Mouse (Mus musculus): ENCODE data around the gene Prg2.
A peak's percentile ranks its signal among the peaks of the same experiment; 100 is the strongest.

Prg2 gene

GRCm38 (mm10) chr2:84980188-84980587 lies at the start of gene Prg2:
TSS of gene Prg2 (plus strand) at chr2:84980461.
- no peak for DNase-seq (ENCODE audit: low spot score in 2 of 2)

DNA sequence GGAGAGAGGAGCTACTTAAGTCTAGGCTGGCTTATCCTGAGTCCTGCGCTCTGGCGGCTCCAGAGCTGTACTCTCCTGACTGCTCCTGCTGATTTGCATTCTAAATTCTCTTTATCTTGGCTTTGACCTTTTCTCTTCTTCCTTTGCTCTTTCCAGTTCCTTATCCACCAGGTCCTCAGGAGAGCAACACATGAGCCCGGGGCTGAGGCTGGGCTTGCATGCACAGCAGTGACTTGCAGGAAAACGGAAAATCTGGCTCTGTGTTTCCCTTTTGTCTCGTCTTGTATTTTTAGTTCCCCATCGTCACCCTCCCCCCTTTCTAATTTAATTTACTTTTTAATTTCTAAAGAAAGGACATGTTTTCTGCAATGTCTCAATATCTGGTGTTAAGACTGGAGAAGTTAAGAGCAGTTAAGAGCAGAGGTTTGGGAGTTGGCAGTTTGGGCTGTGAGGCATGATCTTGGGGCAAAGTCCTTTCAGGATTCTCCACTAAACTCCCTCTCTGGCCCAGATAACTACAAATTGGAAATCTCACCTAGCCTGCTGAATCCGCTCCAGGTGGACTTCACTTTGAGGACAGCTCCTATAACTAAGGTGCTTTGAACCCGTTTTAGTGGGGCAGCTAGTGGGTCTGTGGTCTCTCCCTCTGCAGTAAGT lies 46.1 kb upstream of the Prg2 start:
- DNase-seq (ENCODE audit: low spot score in 2 of 2), result no peak

DNA sequence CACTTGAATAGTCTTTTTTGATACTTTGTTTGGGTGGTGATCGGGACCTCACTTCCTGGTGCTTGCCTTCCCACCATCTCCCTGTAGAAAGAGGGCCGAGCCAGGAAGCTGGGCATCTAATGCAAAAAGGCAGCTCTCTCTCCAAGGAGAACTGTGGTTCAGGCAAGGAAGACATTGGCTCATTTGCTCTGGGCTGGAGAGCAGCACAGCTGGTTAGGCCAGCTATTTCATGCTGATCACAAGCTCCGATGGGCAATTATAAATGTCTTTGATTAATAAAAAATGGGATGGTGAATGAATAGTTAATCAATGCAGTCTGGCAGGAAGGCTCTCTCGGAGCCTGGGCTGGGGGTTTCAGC lies 45.6 kb upstream of the Prg2 start:
- DNase-seq (ENCODE audit: low spot score in 2 of 2), result no peak

- no peak for DNase-seq (ENCODE audit: low spot score in 2 of 2)
Measured at GRCm38 (mm10) chr2:84935065-84935464, 45.2 kb upstream of the Prg2 start.

DNA sequence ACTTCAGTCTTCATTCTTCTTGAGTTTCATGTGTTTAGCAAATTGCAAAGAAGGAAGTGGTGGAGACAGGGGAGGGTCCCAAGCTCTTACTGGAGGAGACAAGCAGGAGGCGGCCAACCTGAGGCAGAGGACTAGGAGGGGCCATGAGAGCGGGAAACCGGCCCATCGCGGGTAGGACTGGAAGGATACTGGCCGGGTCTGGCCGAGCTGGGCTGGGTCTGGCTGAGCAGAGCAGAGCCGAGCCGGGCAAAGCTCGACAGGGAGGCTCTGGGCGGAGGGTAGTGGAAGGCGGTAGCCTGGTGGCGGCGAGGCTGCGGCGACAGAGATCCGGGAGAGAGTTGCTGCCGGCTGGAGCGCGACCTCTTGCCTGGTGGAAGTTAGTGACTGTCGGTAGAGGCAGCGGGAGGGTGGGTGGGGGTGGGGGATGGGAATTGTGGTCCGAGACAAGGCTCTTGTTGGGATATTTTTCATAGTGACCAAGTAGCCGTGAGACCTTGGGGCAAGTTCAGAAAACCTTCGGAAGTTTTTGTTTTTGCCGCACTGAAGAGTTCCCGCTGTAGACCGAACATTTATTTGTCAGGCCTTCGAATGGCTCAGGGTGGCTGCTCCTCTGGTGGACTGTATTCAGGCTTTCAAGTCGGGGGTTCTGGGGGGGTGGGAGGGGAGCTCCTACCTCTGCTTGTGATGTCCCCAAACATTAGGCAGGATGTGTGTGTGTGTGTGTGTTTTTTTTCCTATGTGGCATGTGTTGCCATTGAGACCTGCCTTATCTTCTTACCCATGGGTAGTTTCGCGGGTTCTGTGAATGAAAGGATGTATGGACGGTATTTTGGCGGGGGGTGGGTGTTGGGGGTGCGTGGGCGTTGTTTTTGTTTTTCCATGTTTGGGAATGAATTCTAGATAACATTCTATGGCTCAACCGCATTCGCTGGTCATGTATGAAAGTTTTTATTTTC lies 43.5 kb upstream of the Prg2 start, which contains the start of gene Slc43a3:
Gene Slc43a3 (plus strand): TSS at position 106 of the 956 bp plus-strand sequence.
- peak; percentile 79 to 80 for DNase-seq (ENCODE audit: low spot score in 2 of 2)

- no peak for DNase-seq (ENCODE audit: low spot score in 2 of 2)
Measured at GRCm38 (mm10) chr2:84937491-84938150, 42.6 kb upstream of the Prg2 start.

- no peak for DNase-seq (ENCODE audit: low spot score in 2 of 2)
Measured at GRCm38 (mm10) chr2:84938249-84938946, 41.9 kb upstream of the Prg2 start.

GRCm38 (mm10) chr2:84939306-84939705 lies 41.0 kb upstream of the Prg2 start:
- DNase-seq (ENCODE audit: low spot score in 2 of 2), result no peak

DNA sequence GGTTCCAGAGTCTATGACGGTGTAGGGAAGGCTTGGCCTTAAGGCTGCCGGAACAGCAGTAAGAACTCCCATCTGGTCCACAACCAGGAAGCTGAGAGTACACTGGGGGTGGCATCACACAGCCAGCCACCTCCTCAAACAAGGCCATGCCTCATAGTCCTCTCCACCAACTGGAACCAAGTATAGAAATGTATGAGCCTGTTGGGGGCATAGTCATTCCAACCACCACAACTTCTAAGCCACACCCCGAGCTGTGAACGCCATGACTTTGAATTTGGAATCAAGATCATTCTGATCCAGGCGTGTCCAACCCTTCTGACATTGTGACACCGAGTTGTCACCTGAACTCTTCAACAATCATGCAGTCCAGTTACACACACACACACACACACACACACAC lies 40.5 kb upstream of the Prg2 start:
- DNase-seq (ENCODE audit: low spot score in 2 of 2), result no peak

DNA sequence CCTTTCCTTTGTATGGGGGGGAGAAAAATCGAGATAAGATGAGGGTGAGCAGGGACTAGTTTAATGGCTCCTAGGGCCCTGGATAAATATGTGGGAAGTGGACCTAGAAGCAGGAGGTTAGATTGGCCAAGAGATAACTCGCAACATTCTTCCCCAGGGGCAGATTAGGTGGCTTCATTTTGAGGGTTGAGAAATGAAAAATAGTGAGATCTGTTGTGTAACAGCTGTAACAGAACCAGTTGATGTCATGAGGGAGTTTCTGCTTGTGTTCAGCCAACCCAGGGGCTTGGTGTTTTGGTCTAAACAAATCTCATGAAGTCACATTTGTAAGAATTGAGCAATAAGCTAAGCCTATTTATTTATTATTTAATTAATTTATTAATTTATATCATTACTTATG lies 38.9 kb upstream of the Prg2 start:
- no peak for DNase-seq (ENCODE audit: low spot score in 2 of 2)

DNA sequence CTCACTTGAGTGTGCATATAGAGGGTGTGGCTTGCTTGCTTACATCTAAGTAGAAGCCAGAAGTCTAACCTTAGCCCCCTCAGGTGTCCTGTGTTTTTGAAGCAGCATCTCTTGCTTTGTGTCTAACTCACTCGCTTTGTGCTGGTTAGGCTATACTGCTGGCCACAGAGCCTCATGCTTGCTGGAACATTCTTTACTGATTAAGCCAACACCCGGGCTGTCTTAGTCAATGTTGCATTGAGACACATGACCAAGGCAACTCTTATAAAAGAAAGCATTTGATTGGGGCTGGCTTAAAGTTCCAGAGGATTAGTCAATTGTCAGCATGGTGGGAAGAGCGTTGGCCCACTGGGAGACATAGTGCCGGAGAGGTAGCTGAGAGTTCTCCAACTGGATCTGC lies 38.5 kb upstream of the Prg2 start:
- DNase-seq (ENCODE audit: low spot score in 2 of 2), result no peak

DNA sequence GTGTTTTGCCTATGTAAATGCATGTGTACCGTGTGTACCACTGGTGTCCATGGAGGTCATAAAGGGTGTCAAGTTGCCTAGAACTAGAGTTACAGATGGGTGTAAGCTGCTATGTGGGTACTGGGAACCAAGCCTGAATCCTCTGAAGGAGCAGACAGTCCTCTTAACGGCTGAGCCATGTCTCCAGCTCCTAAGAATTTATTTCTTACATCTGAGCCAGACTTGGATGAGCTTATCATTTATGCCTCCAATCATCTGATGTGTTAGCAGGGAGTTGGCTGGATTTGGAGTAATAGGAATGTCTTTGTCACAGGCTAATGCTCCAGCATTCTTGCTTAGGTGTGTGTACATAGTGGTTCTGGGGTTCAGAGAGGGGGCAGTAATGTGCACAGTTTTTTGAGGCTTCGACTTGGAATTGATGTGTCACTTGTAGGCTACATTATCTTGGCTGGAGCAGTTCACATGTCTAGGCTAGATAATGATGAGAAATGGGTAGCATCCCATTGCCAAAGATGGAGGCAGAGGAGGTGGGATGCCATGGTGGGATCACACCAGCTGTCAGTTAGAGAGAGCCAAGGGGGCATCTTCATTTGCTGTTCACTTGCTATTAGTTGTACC lies 33.0 kb upstream of the Prg2 start:
- no peak for DNase-seq (ENCODE audit: low spot score in 2 of 2)

DNA sequence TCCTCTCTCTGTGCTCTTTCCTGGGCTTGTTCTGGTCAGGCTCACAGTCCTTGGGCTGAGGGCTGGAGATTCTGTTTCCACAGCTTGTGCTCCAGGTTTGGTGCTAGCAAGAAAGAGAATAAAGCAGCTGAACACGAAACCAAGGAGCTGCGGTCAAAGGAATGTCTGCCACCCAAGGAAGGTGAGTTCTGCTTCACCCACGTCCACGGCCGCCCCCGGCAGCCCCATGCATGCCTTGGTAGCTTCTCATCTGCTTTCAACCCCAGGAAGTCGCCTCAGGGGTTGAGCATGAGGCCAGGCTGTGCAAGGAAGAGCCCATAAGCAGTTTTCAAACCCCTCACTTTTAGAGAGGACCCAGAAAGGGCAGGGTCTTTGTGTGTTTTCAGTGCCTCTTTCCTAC lies 32.0 kb upstream of the Prg2 start:
- DNase-seq (ENCODE audit: low spot score in 2 of 2), result peak in 1 of 2 experiments; percentile 43

DNA sequence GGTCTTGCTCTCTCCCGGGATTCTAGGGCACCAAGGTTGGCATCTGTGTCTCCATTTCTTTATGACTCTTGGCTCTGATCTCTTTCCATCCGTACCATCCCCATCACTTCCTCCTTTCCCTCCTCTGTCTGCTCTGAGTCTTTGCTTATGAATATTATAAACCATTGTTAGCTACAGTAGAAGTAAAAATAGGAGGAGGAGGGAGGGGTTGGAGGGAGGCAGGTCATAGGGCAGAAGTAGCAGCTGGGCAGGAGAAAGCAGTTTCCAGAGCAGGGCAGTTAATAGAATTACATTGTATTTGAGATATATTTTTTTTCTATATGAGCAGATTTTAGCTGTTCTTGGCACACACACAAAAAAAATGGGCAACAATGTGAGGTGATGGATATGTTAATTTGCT lies 31.5 kb upstream of the Prg2 start:
- no peak for DNase-seq (ENCODE audit: low spot score in 2 of 2)

DNA sequence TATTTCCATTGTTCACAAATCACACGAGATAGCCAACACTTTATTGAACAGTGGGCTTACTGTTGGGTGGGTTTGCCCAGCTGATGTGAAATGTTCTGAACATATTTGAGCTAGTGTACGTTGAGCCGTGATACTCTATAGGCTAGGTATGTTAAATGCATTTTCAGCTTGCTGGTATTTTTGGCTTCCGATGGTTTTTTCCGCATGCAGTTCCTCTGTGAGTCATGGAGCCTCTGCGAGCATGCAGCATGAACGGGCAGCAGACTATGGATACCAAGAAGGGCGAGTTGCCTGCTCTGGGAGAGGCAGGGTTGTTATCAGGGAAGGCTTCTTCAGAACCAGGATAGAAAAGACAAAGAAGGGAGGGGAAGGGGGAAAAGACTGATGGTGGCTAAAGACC lies 29.2 kb upstream of the Prg2 start:
- DNase-seq (ENCODE audit: low spot score in 2 of 2), result no peak

- no peak for DNase-seq (ENCODE audit: low spot score in 2 of 2)
Measured at GRCm38 (mm10) chr2:84952251-84952650, 28.0 kb upstream of the Prg2 start.

GRCm38 (mm10) chr2:84952693-84953092 lies 27.6 kb upstream of the Prg2 start:
- DNase-seq (ENCODE audit: low spot score in 2 of 2), result no peak

- DNase-seq (ENCODE audit: low spot score in 2 of 2), result peak in 1 of 2 experiments; percentile 54
Measured at GRCm38 (mm10) chr2:84955435-84955834, 24.8 kb upstream of the Prg2 start.

GRCm38 (mm10) chr2:84956274-84956673 lies 24.0 kb upstream of the Prg2 start:
- peak in 1 of 2 experiments; percentile 32 for DNase-seq (ENCODE audit: low spot score in 2 of 2)

DNA sequence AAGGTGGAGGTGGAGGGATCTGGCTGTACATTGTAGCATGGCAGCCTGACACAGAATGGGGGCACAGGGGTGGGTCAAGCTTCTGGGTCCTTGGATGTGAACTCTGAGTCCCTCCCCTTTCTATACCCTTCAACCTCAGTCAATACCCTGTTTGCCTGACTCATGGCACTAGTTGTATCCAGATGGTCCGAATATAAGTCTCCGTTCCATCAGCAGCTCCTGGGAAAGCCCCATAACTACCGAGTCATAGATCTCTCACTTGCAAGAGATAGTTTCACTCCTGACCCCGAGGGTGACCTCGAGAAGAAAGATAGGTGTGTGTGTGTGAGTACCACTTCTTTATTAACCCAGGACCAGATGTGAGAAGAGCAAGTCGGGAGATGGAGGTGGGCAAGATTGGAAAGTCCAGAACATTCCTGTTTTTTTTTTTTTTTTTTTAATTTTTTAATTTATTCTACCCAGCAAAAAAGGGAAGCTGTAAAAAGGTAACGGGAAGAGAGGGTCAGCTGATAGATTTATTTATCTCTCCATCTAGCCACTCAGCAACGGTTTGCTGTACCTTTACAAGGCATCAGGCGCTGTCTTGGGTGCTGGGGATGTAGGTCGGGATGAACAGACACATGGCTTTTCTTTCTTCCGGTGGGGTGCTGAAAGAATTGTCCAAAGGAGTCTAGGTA lies 21.5 kb upstream of the Prg2 start:
- DNase-seq (ENCODE audit: low spot score in 2 of 2), result no peak

GRCm38 (mm10) chr2:84961300-84961699 lies 19.0 kb upstream of the Prg2 start:
- DNase-seq (ENCODE audit: low spot score in 2 of 2), result peak in 1 of 2 experiments; percentile 59

Data from urinary bladder, postnatal 4 days (tissue).